Mouse (Mus musculus): Measurements from ENCODE around the gene Drc3. TPM values are rescaled to one million over a fixed set of nuclear protein-coding genes. Genes with fewer than 3 reads are reported as not detected.
A peak's percentile ranks its signal among the peaks of the same experiment; 100 is the strongest.

Drc3 gene
- polyA plus RNA-seq, 1 experiment from 2014 or later = 3.8 TPM

DNA sequence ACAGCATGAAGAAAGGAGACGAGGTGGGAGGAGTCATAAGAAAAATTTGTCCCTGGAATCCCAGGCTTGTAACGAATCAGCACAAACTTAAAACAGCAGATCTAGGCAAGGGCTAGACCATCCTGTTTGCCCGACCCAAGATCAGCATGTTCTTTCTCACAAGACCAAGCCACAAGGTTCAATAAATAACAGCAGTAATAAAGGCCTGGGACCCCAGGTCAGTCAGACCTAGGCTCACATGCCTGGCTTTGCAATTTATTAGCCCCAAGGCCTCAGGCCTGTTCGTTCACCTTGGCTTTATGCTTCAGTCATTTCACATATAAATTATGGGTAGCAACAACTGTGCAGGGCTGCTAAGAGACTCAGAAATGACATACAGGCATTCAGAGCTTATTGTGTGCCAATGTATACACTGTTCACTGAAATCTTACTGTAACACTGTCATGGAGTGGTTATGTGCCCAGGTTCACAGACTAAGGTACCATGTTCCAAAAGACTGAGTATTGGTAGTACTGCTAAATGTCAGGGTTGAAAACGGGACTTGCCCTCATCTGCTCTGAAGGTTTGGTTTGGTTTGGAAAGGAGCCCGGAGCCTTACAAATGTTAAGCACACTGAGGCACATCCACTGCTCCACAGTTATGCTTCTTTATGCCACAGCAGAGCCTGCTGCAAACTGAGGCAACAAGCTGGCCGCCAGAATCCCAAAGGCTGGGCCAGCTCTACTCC lies 35.6 kb upstream of the Drc3 start:
- Histone ChIP-seq H3K9ac (no peak overlapping the region), H3K27ac (replicated peaks) (peak overlapping the region; percentile 64), H3K36me3 (no peaks in the 10 kb centered on the region), H3K4me3 (no peak overlapping the region), H3K4me1 (replicated peaks) (peaks cover 64% of the 10 kb centered on the region), H3K27me3 (no peaks in the 10 kb centered on the region), H3K9me3 (no peaks in the 10 kb centered on the region), H3K4me2 (no peak overlapping the region)
- WGBS = 67% methylated on average over 7 of the region's 7 CpGs
- ATAC-seq (ENCODE audit: low read depth) = no peak

DNA sequence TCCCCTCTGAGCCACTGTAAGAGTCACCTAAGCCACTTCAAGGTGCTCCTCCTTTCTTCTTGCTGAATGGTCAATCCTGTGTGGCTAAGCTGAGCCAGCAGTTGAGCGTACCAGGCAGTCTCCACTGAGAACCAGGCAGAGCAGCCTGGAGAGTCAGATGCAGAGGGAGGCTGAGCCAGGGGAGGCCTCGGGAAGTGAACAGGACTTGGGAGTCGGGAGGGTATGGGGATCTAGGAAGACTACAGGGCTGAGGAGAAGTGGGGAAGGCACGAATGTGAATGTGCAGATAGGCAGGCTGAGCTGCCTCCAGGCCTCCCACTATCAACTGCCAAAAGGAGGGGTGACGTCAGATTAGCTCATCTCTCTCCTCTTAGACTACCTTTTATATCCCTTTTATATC lies 34.4 kb upstream of the Drc3 start:
- Histone ChIP-seq H3K4me2 (no peak overlapping the region), H3K4me1 (replicated peaks) (peaks cover 59% of the 10 kb centered on the region), H3K9ac (no peak overlapping the region), H3K4me3 (no peak overlapping the region), H3K27me3 (no peaks in the 10 kb centered on the region), H3K9me3 (no peaks in the 10 kb centered on the region), H3K27ac (replicated peaks) (peak overlapping the region; percentile 81), H3K36me3 (no peaks in the 10 kb centered on the region)
- WGBS = 56% methylated on average over 5 of the region's 5 CpGs
- no peak for ATAC-seq (ENCODE audit: low read depth)

DNA sequence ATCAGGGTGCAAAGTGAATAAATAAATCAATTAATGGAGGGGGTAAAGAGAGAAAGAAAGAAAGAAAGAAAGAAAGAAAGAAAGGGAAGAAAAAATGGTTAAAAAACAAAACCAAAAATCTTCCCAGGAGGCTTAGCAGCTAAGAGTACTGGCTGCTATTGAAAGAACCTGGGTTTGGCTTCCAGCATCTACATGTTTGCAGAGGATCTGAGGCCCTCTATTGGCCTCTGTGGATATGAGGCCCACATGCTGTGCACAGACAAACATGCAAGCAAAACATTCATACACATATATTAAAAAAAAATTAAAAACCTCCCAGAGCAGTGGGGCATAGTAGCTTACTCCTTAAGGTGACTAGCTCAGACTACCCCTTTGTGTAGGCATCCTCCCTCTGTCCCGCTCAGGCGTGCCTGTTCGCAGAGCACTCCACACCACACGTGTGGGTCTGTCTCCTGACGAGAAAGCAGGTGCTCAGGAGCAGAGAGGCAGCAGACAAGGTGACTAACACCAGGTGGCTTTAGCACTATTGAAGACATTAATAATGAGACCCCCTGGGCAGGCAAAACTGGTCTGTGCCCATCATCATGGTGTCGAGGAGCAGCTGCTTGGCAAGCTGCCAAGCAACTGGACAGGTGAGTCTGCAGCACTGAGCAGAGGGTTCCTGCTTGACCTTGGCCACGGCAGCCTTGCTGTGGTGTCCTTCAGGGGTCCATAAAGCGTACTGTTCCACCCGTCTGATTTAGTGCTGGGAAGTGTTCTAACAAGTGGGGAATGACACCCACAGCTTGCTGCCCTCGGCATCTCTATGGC lies 33.7 kb upstream of the Drc3 start:
- Histone ChIP-seq H3K4me1 (replicated peaks) (peaks cover 59% of the 10 kb centered on the region), H3K27me3 (no peaks in the 10 kb centered on the region), H3K27ac (replicated peaks) (peak overlapping the region; percentile 81), H3K9me3 (no peaks in the 10 kb centered on the region), H3K36me3 (no peaks in the 10 kb centered on the region), H3K9ac (no peak overlapping the region), H3K4me3 (no peak overlapping the region), H3K4me2 (no peak overlapping the region)
- WGBS = 52% methylated on average over 10 of the region's 10 CpGs
- ATAC-seq (ENCODE audit: low read depth) = peak; percentile 66

DNA sequence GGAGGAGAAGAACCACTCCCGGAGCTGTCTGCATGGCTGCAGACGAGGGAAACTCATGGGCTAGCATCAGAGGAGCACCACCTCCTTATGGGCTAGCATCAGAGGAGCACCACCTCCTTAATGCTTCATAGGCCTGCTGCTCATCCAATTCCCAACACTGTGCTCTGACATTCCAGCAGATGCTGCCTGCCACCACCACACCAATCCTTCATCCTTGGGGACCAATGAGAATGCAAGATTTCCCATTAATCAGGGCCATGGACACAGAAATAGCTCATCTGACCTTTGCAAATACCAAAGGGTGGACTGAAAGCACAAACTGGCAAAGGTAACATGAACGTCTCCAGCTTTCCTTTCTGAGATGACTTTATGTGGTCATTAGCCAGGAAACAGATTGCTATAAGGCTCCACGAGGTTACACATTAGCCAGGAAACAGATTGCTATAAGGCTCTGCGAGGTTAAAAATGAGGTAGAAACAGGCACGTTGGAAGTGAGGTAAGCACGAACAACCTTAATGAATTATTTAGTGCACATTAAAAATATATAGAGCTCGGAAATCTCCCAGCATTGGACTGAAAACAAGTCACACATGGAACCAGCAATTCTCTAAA lies 32.6 kb upstream of the Drc3 start:
- Histone ChIP-seq H3K27me3 (no peaks in the 10 kb centered on the region), H3K9ac (no peak overlapping the region), H3K4me1 (replicated peaks) (peaks cover 59% of the 10 kb centered on the region), H3K4me2 (no peak overlapping the region), H3K27ac (replicated peaks) (peak overlapping the region; percentile 81), H3K9me3 (no peaks in the 10 kb centered on the region), H3K36me3 (no peaks in the 10 kb centered on the region), H3K4me3 (no peak overlapping the region)
- 43% methylated on average over 8 of the region's 8 CpGs for WGBS
- ATAC-seq (ENCODE audit: low read depth) = peak; percentile 44

DNA sequence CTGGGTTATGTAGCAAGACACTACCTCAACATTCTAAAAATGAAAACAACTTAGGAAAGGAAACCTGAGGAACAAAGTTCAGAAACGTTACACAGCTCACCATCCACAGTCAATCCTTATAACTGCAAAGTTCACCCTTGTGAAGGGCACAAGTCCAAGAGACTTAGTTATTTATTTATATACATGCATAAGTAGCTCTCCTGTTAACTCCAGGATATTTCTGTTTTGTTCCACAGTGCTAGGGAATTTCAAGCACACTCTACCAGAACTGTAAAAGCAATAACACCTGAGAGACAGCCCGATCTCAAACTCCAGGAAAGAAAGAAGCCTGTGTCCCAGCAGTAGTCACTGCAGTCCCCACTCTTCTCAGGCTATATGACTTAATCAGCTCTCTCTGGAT lies 31.7 kb upstream of the Drc3 start:
- Histone ChIP-seq H3K9ac (no peak overlapping the region), H3K4me1 (replicated peaks) (peaks cover 53% of the 10 kb centered on the region), H3K4me3 (no peak overlapping the region), H3K27ac (replicated peaks) (peak overlapping the region; percentile 81), H3K9me3 (no peaks in the 10 kb centered on the region), H3K36me3 (no peaks in the 10 kb centered on the region), H3K27me3 (no peaks in the 10 kb centered on the region), H3K4me2 (no peak overlapping the region)
- WGBS = 73% methylated on average over 2 of the region's 2 CpGs
- no peak for ATAC-seq (ENCODE audit: low read depth)

DNA sequence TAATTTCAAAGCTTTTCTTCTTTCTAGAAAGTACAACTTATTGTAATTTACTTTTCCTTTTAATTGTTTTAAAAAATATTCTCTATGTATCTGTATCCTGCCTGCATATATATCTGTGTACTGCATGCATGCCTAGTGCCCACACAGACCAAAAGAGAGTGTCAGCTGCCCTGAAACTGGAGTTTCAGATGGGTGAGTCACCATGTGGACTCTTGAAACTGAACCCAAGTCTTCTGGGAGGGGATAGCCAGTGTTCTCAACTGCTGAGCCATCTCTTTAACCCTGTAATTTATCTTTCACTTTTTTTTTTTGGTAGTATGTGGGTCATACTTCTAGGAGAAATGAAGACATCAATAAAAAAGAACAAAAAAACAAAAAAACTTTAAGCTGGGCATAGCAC lies 29.4 kb upstream of the Drc3 start:
- Histone ChIP-seq H3K4me1 (replicated peaks) (peaks cover 30% of the 10 kb centered on the region), H3K27ac (replicated peaks) (no peak overlapping the region), H3K9me3 (no peaks in the 10 kb centered on the region), H3K9ac (no peak overlapping the region), H3K27me3 (no peaks in the 10 kb centered on the region), H3K4me2 (no peak overlapping the region), H3K36me3 (no peaks in the 10 kb centered on the region), H3K4me3 (no peak overlapping the region)
- ATAC-seq (ENCODE audit: low read depth) = no peak

DNA sequence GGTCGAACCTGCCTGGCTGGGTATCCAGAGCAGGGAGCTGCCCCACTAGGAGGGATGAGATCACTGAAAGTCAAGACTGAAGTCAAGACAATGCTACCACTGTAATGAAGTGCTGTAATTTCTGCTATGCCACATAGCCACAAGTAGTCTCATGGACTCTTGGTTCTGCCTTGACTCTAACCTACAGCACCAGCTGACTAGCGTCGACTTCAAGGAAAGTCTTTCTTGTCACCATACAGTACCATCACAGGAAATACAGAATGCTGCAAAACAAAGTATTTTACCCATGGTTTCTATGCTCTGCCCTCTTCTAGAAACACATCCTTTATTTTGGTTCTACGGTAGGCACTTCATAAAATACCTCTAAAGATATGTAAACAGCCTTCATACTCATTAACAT lies 22.6 kb upstream of the Drc3 start:
- H3K4me2 ChIP-seq = no peak overlapping the region
- 0 out of 2 replicates have a peak, but pooled peaks cover 7% of the 10 kb centered on the region for H3K4me1 ChIP-seq (replicated peaks)
- no peaks in the 10 kb centered on the region for H3K36me3 ChIP-seq
- no peak overlapping the region for H3K9ac ChIP-seq
- 90% methylated on average over 4 of the region's 4 CpGs for WGBS
- no peak overlapping the region for H3K27ac ChIP-seq (replicated peaks)
- H3K27me3 ChIP-seq = no peaks in the 10 kb centered on the region
- H3K4me3 ChIP-seq = no peak overlapping the region
- ATAC-seq (ENCODE audit: low read depth) = no peak
- H3K9me3 ChIP-seq = no peaks in the 10 kb centered on the region

DNA sequence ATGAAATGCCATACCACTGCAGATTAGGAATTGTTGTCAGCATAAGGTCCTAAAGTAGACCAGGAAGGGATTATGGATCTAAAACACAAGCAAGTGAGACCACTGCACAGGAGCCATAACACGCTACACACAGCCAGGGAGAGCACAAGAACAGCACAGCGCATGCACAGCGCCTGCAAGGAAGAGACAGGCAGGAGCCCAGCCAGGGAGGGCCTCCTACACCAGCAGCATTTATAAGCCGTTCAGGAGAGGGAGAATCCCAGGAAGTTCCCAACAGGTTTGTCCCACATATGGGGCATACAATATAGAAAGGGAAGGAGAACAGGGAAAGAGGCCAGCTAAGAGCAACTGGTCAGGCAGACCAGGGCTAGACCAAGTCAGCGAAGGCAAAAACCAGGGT lies 19.7 kb upstream of the Drc3 start:
- no peak overlapping the region for H3K9ac ChIP-seq
- WGBS = 81% methylated on average over 5 of the region's 5 CpGs
- H3K4me3 ChIP-seq = no peak overlapping the region
- H3K36me3 ChIP-seq = no peaks in the 10 kb centered on the region
- no peak overlapping the region for H3K27ac ChIP-seq (replicated peaks)
- ATAC-seq (ENCODE audit: low read depth) = no peak
- no peaks in the 10 kb centered on the region for H3K27me3 ChIP-seq
- no peak overlapping the region for H3K4me2 ChIP-seq
- no peaks in the 10 kb centered on the region for H3K9me3 ChIP-seq
- 0 out of 2 replicates have a peak, but pooled peaks cover 7% of the 10 kb centered on the region for H3K4me1 ChIP-seq (replicated peaks)

DNA sequence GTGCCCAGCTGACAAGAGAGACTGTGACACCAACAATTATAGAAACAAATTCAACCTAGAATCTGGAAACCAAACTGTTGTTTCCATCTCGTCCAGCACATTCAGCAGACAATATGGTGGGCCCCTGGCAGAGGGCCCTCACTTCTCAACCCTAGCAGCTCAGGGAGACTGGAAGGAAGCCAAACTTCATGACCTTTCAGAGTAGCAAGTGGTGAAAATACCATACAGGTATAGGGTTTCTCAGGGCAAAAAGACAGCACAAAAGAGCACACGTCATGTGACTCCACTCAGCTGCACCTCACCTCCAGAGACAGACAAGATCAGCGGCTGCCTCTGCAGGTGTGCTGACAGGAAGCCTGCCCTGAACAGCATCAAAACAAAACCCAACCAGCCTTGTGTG lies 19.0 kb upstream of the Drc3 start:
- no peaks in the 10 kb centered on the region for H3K36me3 ChIP-seq
- ATAC-seq (ENCODE audit: low read depth) = no peak
- H3K4me2 ChIP-seq = no peak overlapping the region
- H3K9me3 ChIP-seq = no peaks in the 10 kb centered on the region
- no peaks in the 10 kb centered on the region for H3K27me3 ChIP-seq
- H3K27ac ChIP-seq (replicated peaks) = 0 out of 2 replicates have a peak overlapping the region, but pooled peaks have one; percentile 4
- WGBS = 80% methylated on average over 3 of the region's 3 CpGs
- H3K4me3 ChIP-seq = no peak overlapping the region
- H3K4me1 ChIP-seq (replicated peaks) = 0 out of 2 replicates have a peak, but pooled peaks cover 7% of the 10 kb centered on the region
- H3K9ac ChIP-seq = no peak overlapping the region

DNA sequence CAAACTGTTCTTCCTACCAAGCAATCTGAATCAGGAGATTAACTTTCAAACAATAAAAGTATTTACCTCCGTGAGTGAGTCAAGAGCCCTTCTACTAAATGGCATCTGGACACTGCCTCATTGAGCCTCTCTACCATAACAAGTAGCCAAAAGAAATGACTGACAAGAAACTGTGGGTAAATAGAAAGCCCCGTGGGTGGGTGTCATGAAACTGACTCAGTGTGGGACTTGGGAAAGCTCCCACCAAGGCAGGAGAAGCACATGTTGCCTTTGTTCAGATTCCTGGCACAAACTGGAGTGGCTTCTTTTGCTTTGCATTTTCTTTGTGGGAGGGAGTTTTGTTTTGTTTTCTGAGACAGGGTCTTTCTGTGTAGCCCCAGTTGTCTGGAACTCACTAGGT lies 17.4 kb upstream of the Drc3 start:
- whole genome bisulfite sequencing = 87% methylated on average over 2 of the region's 2 CpGs

DNA sequence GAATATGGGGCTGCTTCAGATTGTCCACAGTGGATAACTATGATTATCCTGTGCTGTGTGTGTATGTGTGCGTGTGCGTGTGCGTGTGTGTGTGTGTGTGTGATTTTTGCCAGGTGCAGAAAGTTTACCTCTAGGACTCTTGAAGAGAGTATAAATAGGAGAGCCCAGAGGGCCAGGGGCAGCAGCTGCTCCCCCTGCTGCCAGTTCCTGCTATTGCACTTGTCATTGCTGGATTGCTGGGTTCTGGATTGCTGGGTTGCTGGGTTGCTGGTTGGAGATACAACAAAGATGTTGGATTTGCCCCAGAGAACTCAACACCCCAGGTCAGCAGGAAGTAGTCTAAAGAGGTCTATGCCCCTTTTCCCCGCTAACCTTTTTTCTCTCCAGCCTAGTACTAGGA lies 14.8 kb upstream of the Drc3 start:
- no peak for ATAC-seq (ENCODE audit: low read depth)
- H3K27me3 ChIP-seq = no peaks in the 10 kb centered on the region
- no peaks in the 10 kb centered on the region for H3K36me3 ChIP-seq
- H3K27ac ChIP-seq (replicated peaks) = no peak overlapping the region
- H3K4me3 ChIP-seq = no peak overlapping the region
- H3K9me3 ChIP-seq = no peaks in the 10 kb centered on the region
- 66% methylated on average over 4 of the region's 4 CpGs for WGBS
- no peak overlapping the region for H3K9ac ChIP-seq
- H3K4me2 ChIP-seq = no peak overlapping the region
- 0 out of 2 replicates have a peak, but pooled peaks cover 7% of the 10 kb centered on the region for H3K4me1 ChIP-seq (replicated peaks)

More for the DNA sequence above, 17.4 kb upstream of the Drc3 start:
- Histone ChIP-seq H3K9ac (no peak overlapping the region), H3K9me3 (no peaks in the 10 kb centered on the region), H3K4me1 (replicated peaks) (0 out of 2 replicates have a peak, but pooled peaks cover 7% of the 10 kb centered on the region), H3K36me3 (no peaks in the 10 kb centered on the region), H3K27ac (replicated peaks) (no peak overlapping the region), H3K27me3 (no peaks in the 10 kb centered on the region), H3K4me2 (no peak overlapping the region), H3K4me3 (no peak overlapping the region)
- ATAC-seq (ENCODE audit: low read depth) = no peak

DNA sequence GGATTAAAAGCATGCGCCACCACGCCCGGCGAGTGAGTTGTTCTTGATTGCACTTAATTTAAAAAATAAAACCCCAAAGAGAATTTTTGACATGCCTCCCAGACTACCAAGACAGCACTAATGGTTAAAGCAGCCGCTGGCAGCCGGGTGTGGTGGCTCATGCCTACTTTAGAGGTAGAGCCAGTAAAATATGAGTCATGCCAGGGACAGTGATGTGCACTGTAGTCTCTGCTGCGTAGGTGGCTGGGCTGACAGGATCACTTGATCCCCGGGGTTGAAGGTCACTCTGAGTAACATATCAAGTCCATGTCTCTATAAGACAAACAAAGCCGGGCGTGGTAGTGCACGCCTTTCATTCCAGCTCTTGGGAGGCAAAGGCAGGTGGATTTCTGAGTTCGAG lies 13.8 kb upstream of the Drc3 start:
- 93% methylated on average over 12 of the region's 12 CpGs for WGBS
- no peak overlapping the region for H3K9ac ChIP-seq
- no peak overlapping the region for H3K27ac ChIP-seq (replicated peaks)
- H3K27me3 ChIP-seq = no peaks in the 10 kb centered on the region
- no peak for ATAC-seq (ENCODE audit: low read depth)
- no peak overlapping the region for H3K4me3 ChIP-seq
- no peaks in the 10 kb centered on the region for H3K9me3 ChIP-seq
- no peaks in the 10 kb centered on the region for H3K4me1 ChIP-seq (replicated peaks)
- H3K36me3 ChIP-seq = no peaks in the 10 kb centered on the region
- no peak overlapping the region for H3K4me2 ChIP-seq

Measured in neural tube, embryonic 13.5 days (tissue).